Mouse (Mus musculus) kidney, postnatal 0 days (tissue): ENCODE results near the gene Caml. TPM values are rescaled to one million over a fixed set of nuclear protein-coding genes. Genes with fewer than 3 reads are reported as not detected.
"Not testable (repeated sequence)": the region's sequence is repeated elsewhere in the genome, so short reads cannot be mapped to it uniquely, and the experiment has no call there.

Source experiments
- ATAC-seq: fragments of 200-750 bp; cut with Nextera tagmentation; replicated peaks from 2 replicates; pipeline ENCODE4 v1.8.0; 2017; ENCODE audit warnings: low read depth, moderate number of reproducible peaks, moderate TSS enrichment, moderate library complexity; ENCODE audit not compliant: low FRiP score
- DNase-seq: peaks from one replicate; pipeline ENCODE4 v3.0.0-alpha.2; 2016; ENCODE audit warnings: low spot score
- H3K27ac ChIP-seq: fragments of 300-500 bp; sonication (generic); 2 replicates; pipeline ENCODE4 v1.5.1; 2014; ENCODE audit warnings: mild to moderate bottlenecking
- H3K27me3 ChIP-seq: fragments of 300-500 bp; sonication (generic); 2 replicates; pipeline ENCODE4 v1.6.1; 2014; ENCODE audit warnings: low read length, mixed read lengths; ENCODE audit not compliant: insufficient read depth
- H3K36me3 ChIP-seq: fragments of 300-500 bp; sonication (generic); 2 replicates; pipeline ENCODE4 v1.6.1; 2014; ENCODE audit warnings: low read length, mixed read lengths; ENCODE audit not compliant: insufficient read depth
- H3K4me1 ChIP-seq: fragments of 300-500 bp; sonication (generic); replicated peaks from 2 replicates; pipeline ENCODE4 v1.6.1; 2014; ENCODE audit warnings: antibody characterized with exemption, low read length, mixed read lengths; ENCODE audit not compliant: insufficient read depth
- H3K4me2 ChIP-seq: fragments of 300-500 bp; sonication (generic); 2 replicates; pipeline ENCODE4 v1.6.1; 2014; ENCODE audit warnings: mild to moderate bottlenecking, low read length, moderate library complexity, mixed read lengths
- H3K4me3 ChIP-seq: fragments of 300-500 bp; sonication (generic); replicated peaks from 2 replicates; pipeline ENCODE4 v1.5.1; 2014; ENCODE audit warnings: low read depth, low read length
- H3K9ac ChIP-seq: fragments of 300-500 bp; sonication (generic); 2 replicates; pipeline ENCODE4 v1.6.1; 2014; ENCODE audit warnings: low read depth, low read length
- H3K9me3 ChIP-seq: fragments of 300-500 bp; sonication (generic); replicated peaks from 2 replicates; pipeline ENCODE4 v1.6.1; 2016; ENCODE audit warnings: low read length, inconsistent platforms, mixed read lengths
- CTCF ChIP-seq: IDR thresholded peaks from 2 replicates; pipeline ENCODE4 v1.5.1; 2016; ENCODE audit warnings: antibody characterized with exemption, low read depth, mild to moderate bottlenecking, moderate library complexity
- WGBS: fragments of 180-500 bp; shearing (Covaris S2); extraction: QIAGEN DNeasy Blood & Tissue Kit; methylation state at CpG from one replicate; pipeline ENCODE4 v1.1.7; 2014; 5-methylcytosine and 5-hydroxymethylcytosine counted together
- polyA plus RNA-seq: library from polyadenylated mRNA; unstranded; fragments of >200 nt; fragmentation: Nextera tagmentation; extraction: Ambion mirVana; gene quantifications from 2 replicates; pipeline ENCODE4 v1.2.1, GENCODE M21; 2015

The Caml gene
- 50.6 and 53.0 TPM in 2 replicates for polyA plus RNA-seq

DNA sequence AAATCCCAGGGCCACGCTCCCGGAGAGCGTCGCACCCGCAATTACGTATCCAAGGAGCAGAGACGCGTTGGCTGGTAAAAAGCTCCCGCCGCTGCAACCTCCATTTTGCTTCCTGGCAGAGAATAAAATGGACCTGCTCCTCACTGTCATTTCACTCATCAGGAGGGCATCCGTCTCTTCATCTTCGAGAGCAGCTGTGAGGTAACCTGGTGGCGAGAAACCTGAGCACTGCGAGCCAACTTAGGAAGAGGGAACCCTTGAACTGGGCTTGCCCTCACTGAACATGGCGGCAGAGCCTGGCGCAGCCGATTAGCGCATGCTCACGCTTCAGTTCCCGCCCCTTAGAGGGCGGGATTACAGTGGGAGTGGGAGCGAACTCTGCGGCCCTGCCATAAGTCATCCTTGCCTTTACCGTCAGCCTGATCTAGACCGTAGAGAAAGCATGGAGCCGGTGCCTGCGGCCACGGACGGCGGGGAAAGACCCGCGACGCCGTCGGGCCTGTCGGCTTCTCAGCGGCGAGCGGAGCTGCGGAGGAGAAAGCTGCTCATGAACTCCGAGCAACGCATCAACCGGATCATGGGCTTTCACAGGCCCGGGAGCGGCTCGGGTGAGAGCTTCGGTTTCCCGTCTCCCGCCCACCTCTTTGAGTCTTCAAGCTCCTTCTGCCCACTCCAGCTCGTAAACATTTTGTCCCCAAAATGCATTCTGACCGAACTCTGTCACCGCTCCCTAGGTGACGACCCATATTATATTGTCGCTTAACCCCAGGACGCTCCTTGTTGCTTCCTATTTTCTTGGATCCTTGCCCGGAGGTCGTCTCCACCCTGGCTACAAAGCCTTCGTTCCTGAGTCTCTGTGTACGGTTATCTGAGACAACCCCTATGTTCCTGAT, at the start of gene Caml:
Gene Caml, plus strand, starts transcription at position 357 of the 893 bp plus-strand sequence.
- WGBS = under 1% methylated on average over 59 of the region's 59 CpGs
- peak; percentile 98 for ATAC-seq
- no peaks in the 10 kb centered on the region for H3K9me3 ChIP-seq

DNA sequence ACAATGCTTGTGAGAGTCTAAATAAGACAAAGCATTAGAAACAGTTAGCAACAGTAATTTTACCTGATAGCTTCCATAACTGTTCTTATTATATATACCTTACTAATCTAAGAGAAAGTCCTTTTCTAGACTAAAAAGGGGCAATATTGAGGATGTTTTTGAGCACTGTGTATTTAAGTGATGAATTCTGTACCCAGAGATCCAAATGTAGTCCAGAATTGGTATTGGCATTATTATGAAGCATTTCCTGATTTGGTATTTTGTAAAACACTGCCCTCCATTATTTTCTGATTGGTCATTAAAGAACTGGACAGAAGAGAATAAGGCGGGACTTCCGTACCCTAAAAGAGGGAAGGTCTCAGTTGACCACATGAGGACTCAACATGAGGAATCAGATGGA, 49.4 kb upstream of the Caml start, which contains the start of gene Tmed9:
Gene Tmed9, plus strand, starts transcription at position 301 of the 400 bp plus-strand sequence.
- Histone ChIP-seq H3K36me3 (no peaks in the 10 kb centered on the region), H3K27me3 (no peaks in the 10 kb centered on the region), H3K9me3 (no peaks in the 10 kb centered on the region), H3K4me3 (no peak within 1 kb of the TSS), H3K9ac (no peak within 1 kb of the TSS), H3K4me1 (peaks cover 12% of the 10 kb centered on the region), H3K27ac (no peak within 1 kb of the TSS), H3K4me2 (no peak within 1 kb of the TSS)
- no peak for ATAC-seq
- no peak for TF ChIP-seq CTCF
- no peak for DNase-seq
- WGBS = 96% methylated on average over 2 of the region's 2 CpGs

More for the DNA sequence above, at the start of gene Caml:
- peaks cover 3% of the 10 kb centered on the region; the same call in 1 of the 2 replicates for H3K4me1 ChIP-seq
- peak; percentile 95 for DNase-seq
- peak within 1 kb of the TSS; percentile 85 for H3K4me3 ChIP-seq
- H3K36me3 ChIP-seq = no peaks in the 10 kb centered on the region
- TF ChIP-seq CTCF = peak; percentile 37; the same call in 1 of the 2 replicates
- H3K27me3 ChIP-seq = no peaks in the 10 kb centered on the region
- peak within 1 kb of the TSS; percentile 77 for H3K9ac ChIP-seq
- H3K27ac ChIP-seq = peak within 1 kb of the TSS; percentile 86
- H3K4me2 ChIP-seq = peak within 1 kb of the TSS; percentile 87

DNA sequence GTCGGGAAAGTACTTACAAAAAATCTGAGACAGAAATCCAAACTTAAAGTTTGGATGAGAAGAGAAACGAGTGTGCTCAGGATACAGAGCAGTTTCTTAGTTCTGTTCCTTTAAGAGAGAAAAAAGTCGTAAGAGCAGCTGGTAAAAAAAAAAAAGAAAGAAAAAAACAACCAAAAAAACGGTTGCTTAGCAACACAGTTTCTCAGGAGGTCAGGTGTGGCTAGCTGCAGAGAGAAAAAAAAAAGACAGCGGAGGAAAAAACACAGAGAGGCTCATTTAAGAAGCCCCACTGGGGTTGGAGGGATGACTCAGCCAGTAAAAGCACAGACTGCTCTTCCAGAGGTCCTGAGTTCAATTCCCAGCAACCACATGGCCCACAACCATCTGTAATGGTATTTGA, 48.5 kb upstream of the Caml start:
- Histone ChIP-seq H3K4me2 (no peak overlapping the region), H3K9me3 (no peaks in the 10 kb centered on the region), H3K36me3 (no peaks in the 10 kb centered on the region), H3K27ac (no peak overlapping the region), H3K9ac (no peak overlapping the region), H3K27me3 (no peaks in the 10 kb centered on the region), H3K4me3 (no peak overlapping the region), H3K4me1 (peaks cover 9% of the 10 kb centered on the region)
- no peak for ATAC-seq
- DNase-seq = no peak
- no peak for TF ChIP-seq CTCF
- 63% methylated on average over 5 of the region's 5 CpGs for WGBS

DNA sequence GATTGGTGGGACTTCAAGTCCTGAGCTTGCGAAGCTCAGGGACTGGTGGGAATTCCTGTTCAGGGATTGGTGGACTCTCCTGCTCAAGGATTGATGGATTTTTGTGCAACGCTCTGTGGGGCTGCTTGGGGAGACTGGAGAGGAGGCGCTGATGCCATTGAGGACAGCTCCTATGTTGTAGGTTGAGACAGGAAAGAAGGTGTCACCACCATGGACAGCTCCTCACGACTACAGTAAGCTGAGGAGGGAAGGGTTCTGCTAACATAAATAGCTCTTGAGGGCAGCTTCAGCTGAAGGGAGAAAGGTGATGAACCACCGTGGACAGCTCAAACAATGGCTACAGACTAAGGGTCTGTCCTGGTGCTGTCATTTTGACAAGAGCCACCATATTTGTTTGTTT, 46.9 kb upstream of the Caml start:
- Histone ChIP-seq H3K27ac (no peak overlapping the region), H3K27me3 (no peaks in the 10 kb centered on the region), H3K4me3 (no peak overlapping the region), H3K4me2 (no peak overlapping the region), H3K36me3 (no peaks in the 10 kb centered on the region), H3K9ac (no peak overlapping the region), H3K4me1 (0 out of 2 replicates have a peak, but pooled peaks cover 3% of the 10 kb centered on the region), H3K9me3 (no peaks in the 10 kb centered on the region)
- DNase-seq (no peak), ATAC-seq (no peak)
- WGBS = 63% methylated on average over 5 of the region's 5 CpGs
- TF ChIP-seq CTCF = no peak

DNA sequence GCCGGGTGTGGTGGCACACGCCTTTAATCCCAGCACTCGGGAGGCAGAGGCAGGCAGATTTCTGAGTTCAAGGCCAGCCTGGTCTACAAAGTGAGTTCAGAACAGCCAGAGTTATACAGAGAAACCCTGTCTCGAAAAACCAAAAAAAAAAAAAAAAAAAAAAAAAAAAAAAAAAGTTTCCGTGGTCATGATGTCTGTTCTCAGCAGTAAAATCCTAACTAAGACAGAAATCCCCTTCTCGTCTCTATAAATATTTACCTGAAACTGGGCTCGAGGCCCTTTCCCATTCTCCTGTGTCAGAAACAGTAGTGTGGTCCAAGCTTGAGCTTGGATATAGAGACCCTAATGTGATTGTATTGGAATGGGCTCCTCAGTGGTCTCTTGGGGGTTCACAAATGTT, 45.9 kb upstream of the Caml start:
- not testable (repeated sequence) for H3K9me3 ChIP-seq, H3K4me2 ChIP-seq, H3K36me3 ChIP-seq, H3K27ac ChIP-seq, H3K4me3 ChIP-seq, ATAC-seq, H3K27me3 ChIP-seq, H3K9ac ChIP-seq, H3K4me1 ChIP-seq, DNase-seq
- WGBS = 93% methylated on average over 7 of the region's 7 CpGs

DNA sequence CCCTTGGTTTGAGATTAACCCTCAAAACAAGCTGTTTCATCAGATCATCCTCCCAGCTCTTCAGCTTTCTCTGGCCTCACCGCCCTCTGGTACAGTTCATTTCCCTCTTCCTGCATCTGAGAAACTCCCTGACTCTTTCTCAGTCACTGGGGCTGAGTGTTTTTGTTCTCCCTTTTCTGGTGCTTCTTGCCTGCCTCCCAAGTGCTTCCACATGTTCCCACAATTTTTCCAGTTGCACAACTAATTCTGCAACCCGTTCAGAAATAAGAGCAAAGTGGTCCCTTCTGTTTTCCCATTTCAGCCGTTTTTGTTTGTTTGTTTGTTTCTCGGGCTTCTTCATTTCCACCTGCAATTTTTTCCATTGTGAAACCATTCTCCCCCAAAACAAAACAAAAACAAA, 44.7 kb upstream of the Caml start:
- TF ChIP-seq CTCF = no peak
- no peaks in the 10 kb centered on the region for H3K36me3 ChIP-seq
- 76% methylated on average over 4 of the region's 4 CpGs for WGBS
- H3K4me1 ChIP-seq = no peaks in the 10 kb centered on the region
- ATAC-seq (no peak), DNase-seq (no peak)
- no peaks in the 10 kb centered on the region for H3K27me3 ChIP-seq
- H3K27ac ChIP-seq = no peak overlapping the region
- no peak overlapping the region for H3K4me2 ChIP-seq
- H3K4me3 ChIP-seq = no peak overlapping the region
- no peak overlapping the region for H3K9ac ChIP-seq
- H3K9me3 ChIP-seq = no peaks in the 10 kb centered on the region
